Mouse (Mus musculus): ENCODE measurements around the gene Ankrd55.
"Not testable (repeated sequence)": the region's sequence is repeated elsewhere in the genome, so short reads cannot be mapped to it uniquely, and the experiment has no call there.

The Ankrd55 gene

GRCm38 (mm10) chr13:112408701-112409100 is 120.5 kb downstream of the Ankrd55 start:
- in situ Hi-C loops (cut with MboI; ENCODE audit: low sequenced_read_pairs), result no loop called here

DNA sequence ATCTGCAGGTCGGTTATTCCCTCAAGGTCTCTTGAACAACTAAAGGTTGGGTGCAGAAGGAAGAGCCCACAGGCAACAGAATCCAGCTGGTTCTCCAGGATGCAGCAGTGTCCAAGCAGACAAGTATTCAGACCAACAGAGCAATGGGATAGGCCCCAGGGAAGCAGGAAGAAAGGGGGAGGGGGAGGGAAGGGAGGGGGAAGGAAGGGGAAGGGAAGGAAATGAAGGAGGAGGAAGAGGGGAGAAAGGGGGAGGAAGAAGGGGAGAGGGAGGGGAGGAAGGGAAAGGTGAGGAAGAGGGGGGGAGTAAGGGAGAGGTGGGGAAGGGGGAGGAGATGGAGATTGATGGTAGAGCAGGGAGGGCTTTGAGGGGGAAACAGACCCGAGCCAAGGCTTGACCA is 121.1 kb downstream of the Ankrd55 start:
- in situ Hi-C loops (cut with MboI; ENCODE audit: low sequenced_read_pairs), result no loop called here

GRCm38 (mm10) chr13:112409851-112410250 is 121.6 kb downstream of the Ankrd55 start:
- in situ Hi-C loops (cut with MboI; ENCODE audit: low sequenced_read_pairs), result no loop called here

DNA sequence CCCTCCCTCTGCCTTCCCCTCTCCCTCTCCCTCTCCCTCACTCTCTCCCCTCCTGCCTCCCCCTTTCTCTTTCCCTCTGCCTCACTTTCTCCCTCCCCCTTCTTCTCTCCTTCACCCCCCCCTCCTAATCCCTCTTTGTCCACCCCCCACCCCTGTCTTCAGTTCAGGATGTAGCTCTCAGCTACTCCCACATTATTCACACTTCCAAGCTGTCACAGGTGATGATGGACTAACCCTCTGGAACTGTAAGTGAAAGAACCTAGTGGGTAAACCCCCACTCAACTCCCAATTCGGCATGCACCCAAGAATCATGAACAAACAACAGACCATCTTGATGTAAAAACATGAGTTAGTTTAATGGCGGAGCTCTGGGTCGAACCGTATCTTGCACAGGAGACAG is 122.2 kb downstream of the Ankrd55 start:
- in situ Hi-C loops (cut with MboI; ENCODE audit: low sequenced_read_pairs), result no loop called here

DNA sequence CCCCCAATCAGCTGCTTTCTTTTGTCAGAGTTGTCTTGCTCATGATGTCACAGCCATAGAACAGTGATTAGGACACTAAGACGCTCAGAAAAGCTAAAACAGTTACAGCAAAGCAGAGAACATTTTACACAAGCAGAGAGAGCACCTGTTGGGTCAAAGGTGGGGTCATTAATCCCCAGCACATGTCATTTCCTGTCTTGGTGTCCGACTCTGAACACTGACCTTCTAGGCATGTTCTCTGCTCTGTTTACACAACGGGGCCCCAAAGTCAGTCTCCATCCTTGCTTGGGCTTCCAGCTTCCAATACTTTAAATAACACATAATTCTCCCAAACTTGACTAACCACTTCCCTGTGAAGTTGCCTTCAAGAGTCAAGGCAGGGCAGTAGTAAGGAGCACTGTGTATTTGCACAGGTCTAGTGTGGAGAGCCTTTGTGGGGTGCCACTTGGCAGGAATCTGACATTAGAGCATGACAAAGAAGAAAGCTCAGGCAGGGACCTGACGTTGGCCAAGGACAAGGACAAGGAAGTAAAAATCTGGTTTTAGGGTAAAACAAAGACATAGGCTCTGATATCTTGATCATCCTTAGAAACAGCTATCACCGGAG is 123.1 kb downstream of the Ankrd55 start:
- in situ Hi-C loops (cut with MboI; ENCODE audit: low sequenced_read_pairs), result no loop called here

DNA sequence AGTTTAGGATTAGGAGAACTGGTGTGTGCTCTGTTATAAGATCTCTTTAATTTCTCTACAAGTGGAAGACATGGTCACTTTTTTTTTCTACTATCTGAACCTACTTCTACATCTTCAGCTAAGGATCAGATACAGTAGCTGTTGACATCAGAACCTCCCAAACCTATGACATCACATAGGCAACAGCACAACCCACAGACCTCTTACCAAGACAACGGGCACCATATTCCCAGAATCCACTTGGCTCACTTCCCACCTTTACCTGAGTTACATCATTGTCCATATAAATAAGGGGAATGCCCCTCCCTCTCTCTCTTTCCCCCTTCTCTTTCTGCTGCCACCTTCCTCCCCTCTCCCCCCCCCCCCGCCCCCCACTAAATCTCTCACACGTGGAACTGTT is 124.0 kb downstream of the Ankrd55 start:
- in situ Hi-C loops (cut with MboI; ENCODE audit: low sequenced_read_pairs), result no loop called here

DNA sequence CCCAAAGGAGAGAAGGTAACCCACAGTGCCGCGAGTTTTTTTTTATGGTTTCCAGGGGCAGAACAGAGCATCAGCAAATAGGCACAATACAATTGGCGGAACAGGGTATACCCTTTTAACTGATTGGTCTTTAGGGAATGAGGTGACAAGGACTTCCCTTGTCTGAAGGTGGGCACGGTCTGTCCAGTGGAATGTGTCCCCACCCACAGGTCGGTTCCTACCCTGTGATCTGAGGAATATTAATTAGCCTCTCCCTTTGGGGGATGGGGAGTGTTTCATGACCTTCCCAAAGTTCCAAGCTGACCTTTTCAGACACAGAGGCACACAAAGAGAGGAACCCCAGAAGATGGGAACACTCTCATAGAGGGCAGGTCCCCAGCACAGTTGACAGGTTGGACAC is 124.6 kb downstream of the Ankrd55 start:
- in situ Hi-C loops (cut with MboI; ENCODE audit: low sequenced_read_pairs), result no loop called here

GRCm38 (mm10) chr13:112413611-112414010 is 125.4 kb downstream of the Ankrd55 start:
- in situ Hi-C loops (cut with MboI; ENCODE audit: low sequenced_read_pairs), result no loop called here

DNA sequence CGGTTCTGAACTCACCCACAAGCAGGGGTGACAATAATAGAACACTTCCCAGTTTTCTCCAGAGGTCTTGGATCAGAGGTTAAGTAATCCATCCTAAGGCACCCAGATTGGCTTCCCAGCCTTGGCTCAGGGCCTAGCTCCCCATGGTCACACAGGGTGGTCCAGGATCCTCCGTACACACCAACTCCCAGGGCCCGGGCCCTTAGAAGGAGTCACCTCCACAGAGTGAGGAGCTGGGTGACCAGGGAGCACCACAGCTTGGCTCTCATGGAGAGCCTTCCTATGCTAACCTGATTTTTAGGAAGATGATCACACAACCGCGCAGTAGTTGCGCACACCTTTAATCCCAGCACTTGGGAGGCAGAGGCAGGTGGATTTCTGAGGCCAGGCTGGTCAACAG is 127.6 kb downstream of the Ankrd55 start:
- in situ Hi-C loops (cut with MboI; ENCODE audit: low sequenced_read_pairs), result no loop called here

GRCm38 (mm10) chr13:112416410-112417162 is 128.3 kb downstream of the Ankrd55 start:
- in situ Hi-C loops (cut with MboI; ENCODE audit: low sequenced_read_pairs), result no loop called here

DNA sequence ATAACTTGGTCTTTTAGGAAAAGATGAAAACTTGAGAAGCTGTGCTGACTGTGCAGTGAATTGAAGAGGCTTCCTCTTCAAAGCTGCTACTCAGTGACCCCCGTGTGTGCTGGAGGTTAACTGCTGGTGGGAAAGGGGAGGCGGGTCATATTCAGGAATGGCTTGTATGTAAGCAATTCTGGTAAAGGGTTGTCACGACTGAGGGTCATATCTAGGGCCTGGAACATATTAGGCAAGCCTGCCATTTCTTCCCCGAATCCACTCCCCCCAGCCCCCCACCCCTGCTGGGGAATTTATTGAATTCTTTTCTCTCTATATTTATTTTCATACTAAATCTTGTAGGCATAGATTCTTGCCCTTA is 128.9 kb downstream of the Ankrd55 start:
- in situ Hi-C loops (cut with MboI; ENCODE audit: low sequenced_read_pairs), result no loop called here

GRCm38 (mm10) chr13:112417861-112418423 is 129.7 kb downstream of the Ankrd55 start:
- in situ Hi-C loops (cut with MboI; ENCODE audit: low sequenced_read_pairs), result no loop called here

GRCm38 (mm10) chr13:112418595-112418994 is 130.3 kb downstream of the Ankrd55 start:
- in situ Hi-C loops (cut with MboI; ENCODE audit: low sequenced_read_pairs), result no loop called here

DNA sequence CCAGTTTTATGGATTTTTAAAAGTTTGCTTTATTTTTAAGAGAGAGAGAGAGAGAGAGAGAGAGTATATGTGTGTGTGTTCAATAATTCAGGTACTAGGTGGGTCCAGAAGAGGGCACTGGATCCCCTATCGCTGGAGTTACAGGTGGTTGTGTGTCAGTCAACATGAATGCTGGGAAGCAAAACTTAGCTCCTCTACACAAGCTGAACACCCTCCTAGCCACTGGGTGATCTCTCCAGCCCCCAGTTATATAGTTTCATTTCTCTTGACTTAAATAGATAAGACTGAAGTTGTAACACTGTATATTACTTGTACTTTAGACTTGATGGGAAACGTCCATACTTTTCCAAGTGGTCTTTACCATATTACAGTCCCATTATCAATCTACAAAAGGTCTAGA is 136.0 kb downstream of the Ankrd55 start:
- in situ Hi-C loops (cut with MboI; ENCODE audit: low sequenced_read_pairs), result no loop called here

- in situ Hi-C loops (cut with MboI; ENCODE audit: low sequenced_read_pairs), result no loop called here
Observed at GRCm38 (mm10) chr13:112424635-112425034, 136.4 kb downstream of the Ankrd55 start.

DNA sequence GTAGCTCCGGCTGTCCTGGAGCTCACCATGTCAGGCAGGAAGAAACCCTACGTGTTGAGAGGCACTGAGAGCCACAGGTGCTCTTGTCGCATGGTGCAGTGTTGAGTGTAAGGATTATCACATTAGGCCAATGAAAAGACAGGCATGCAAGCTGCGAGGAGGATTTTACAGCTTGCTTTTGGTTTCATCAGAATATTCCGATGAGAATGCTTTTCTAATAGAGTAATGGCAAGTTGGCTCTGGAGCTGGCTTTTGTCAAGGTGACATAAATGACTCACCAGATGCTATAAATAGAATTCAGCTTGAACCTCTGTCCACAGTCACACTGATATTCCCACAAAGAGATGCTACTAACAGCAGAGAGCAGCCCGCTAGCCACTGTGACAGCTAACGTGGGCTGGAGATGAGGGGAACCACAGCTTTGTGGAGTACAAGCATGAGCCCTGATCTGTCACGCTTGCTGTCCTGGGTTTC is 137.0 kb downstream of the Ankrd55 start:
- in situ Hi-C loops (cut with MboI; ENCODE audit: low sequenced_read_pairs), result no loop called here

DNA sequence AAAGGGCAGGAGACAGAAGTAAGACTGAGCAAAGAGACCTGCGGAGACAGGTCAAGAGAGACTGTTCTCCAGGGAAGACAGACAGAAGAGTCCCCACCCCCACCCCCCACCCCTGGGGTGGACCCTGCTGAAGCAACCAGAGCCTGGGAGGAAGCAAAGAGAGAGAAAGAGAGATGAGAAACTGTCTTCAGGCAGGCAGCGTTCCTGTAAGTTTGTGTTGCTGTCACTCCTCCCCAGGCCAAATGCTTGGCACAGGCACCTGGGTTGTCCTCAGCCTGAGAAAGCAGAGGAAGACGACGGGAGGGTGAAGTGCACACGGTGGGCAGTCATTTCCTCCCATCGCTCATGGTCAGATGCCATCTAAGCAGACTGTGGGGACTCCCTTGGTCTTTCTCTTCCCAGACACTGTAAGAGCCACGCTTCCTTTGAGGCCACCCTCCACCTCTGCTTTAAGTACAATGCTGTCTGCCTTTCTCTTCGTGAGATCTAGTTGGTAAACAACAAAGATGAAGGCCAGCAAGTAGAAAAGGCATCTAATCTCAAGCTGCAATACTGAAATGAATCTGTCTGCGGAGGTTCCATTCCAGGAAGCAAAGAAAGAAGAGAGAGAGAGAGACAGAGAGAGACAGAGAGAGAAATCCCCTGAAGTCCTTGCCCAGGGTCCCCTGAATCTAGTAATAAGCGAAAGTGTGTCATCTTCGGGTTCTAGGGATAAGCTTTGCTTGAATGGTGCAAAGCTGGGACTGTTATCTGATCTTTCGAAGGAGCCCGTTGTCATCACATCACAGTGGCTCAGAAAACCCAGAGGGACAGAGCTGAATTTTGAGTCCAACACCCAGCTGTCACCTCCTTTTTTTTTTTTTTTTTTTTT is 138.2 kb downstream of the Ankrd55 start:
- in situ Hi-C loops (cut with MboI; ENCODE audit: low sequenced_read_pairs), result no loop called here

GRCm38 (mm10) chr13:112427136-112427470 is 138.9 kb downstream of the Ankrd55 start:
- in situ Hi-C loops (cut with MboI; ENCODE audit: low sequenced_read_pairs), result not testable (repeated sequence)

DNA sequence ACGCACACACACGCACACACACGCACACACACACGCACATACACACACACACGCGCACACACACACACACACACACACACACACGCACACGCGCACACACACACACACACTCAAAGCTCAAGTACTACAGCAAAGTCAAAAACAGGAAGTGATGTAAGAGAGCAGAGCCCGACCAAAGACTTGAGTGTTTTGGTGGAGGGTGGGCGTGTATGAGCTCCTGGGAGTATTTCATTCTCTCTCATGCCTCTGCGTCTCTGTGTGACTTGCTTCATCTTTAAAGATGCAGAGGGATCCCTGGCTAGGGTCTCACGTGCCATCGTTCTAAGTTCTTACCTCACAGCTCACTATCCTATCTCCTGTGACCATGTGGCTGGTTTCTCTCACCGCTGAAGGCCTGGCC is 139.3 kb downstream of the Ankrd55 start:
- in situ Hi-C loops (cut with MboI; ENCODE audit: low sequenced_read_pairs), result no loop called here

DNA sequence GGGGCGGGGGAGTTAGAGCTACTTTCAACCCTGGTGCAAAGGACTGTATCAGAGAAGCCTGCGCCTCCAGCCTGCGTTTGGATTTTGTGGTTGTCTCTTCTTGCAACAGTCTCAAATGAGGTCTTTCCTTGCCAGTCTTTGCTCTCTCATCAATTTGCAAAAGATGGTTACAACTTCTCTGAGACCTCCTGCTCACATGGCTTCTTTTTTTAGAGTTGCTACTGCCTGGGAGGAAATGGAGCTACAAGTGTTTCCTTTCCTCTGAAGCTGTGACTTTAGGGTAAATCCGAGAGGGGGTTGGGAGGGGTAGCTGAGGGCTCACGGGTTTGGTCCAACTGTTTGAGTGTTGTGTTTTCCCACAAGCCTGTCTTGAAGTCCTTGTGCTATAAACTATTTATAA is 145.0 kb downstream of the Ankrd55 start:
- in situ Hi-C loops (cut with MboI; ENCODE audit: low sequenced_read_pairs), result no loop called here

Measured in CH12F3 (cell line).